Mouse (Mus musculus): ENCODE data around the gene Ccl26.
A peak's percentile ranks its signal among the peaks of the same experiment; 100 is the strongest.

Ccl26 gene

DNA sequence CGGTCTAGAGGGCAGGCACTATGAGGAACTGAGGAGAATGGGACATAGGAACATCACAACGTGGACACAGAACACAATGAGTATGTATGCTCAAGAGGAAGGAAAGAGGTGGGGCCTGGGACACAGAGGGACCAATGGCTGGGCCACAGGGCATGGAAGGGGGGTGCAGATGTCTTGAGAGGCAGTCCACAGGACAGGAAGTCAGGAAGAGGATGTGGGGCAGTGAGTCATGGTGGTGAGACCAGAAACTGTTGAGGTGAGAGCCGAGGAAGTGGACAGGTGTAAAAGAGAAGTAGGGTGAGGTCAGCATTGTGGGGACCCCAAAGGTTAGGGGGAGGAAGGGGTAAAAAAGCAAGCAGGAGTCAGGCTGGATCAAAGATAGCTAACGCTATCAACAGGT is 26.0 kb downstream of the Ccl26 start:
- peak; percentile 97 for DNase-seq

DNA sequence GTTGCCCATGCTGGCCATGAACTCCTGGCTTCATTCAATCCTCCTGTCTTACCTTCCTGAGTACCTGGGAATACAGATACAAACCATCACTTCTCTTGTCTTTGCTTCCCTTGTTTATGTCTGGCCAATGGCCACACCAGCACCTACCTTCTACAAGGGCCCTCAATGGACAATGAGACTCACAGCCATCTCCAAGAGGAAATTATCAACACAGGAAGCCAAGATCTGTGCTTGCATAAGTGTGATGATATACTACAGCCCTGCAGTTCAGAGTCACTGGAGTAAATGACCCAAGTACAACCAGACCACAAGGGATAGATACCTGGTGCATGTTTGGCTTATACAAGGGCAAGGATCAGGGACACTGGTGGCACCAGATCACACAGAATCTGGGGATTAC is 27.5 kb downstream of the Ccl26 start:
- no peak for DNase-seq

DNA sequence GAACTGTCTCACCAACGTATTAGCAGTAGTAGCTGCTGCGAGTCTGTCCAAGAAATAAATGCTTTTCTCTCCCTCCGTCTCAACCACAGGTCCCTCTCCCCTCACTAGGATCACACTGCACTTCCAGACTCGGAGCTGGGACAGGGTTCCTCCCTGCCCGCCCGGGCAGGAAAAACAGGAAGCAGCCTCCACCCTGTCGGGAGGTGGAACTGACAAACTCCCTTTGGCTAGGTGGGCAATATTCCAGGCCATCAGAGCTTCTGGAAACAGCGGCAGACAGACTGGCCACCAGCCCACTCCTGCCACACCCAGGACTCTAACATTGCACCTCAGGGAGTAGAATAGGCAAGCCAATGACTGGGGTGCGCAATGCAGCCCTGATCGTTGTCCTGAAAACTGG is 29.9 kb downstream of the Ccl26 start:
- peak; percentile 99 for DNase-seq

DNA sequence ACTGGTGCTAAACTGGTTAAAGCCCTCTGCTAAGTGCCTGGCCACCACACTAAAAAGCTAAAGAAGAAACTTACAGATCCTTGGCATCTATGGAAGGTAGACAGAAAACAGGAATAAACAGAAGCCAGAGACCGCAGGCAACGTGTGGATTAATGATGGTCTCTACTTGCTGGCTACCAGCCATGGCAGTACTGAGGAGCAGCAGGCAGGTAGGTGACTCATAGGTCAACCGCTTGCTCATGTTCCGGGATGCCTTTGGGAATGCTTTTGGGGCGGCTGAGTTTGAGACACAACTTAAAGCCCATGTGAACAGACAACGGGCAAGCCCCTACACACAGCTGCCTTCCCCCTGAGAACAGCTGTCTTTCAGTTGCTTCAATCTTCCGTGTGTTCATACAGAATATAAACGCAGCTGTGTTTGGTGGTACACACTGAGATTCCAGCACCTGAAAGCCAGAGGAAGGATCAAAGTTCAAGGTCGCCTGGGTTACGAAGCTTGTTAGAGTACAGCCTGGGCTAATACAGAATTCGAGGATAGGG is 32.0 kb downstream of the Ccl26 start:
- no peak for DNase-seq

DNA sequence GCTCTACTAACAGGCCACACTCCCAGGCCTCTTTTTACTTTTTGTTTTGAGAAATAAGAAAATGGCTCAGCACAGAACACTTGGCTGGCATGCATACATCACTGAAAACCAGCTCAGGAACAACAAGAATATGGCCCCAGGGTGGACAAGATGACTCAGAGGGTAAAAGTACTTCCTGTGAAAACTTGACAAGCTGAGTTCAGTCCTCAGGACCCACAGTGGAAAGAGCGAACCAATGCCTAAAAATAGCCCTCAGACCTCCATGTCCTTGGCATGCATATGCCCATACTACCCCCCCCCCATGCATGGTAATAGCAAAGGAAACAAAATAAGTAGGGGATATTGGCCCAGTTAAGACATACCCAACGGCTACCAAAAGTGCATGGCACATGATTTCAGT is 33.4 kb downstream of the Ccl26 start:
- DNase-seq = no peak

DNA sequence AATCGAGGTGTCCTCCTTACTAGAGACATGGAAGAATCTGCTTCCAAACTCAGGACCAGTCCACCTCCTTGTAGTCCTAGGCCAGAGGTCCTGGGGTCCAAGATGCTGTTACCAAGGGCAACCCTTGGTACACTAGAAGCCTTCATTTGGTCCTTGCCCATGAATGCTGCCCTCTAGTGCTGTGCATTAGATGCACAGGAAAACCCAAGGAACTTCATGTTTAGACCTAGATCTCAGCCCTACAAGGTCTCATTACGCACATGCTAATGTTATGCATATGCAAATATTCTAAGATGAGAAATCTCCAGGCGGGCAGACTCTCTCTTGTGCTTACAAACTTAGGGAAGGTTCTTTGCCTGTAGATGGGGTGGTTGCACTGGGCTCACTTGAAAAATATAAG is 34.1 kb downstream of the Ccl26 start:
- no peak for DNase-seq

DNA sequence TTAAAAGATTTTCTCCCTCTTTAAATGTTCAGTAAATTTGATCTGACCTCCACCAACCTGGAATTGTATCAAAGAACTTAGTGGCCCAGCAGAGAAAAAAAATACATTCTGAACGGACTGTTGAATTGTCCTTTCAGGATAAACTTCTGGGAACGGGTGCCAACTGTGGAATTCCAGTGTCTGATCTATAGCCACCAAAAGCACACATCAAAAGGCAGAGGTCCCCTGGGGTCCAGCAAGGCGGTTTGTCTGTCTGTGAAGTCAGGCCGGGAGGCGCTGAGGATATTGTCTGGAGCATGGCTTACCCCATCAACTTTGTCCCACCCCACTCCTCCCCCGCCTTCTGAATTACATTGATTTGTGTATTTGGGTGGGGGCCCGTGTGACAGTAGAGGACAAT is 35.4 kb downstream of the Ccl26 start:
- no peak for DNase-seq

DNA sequence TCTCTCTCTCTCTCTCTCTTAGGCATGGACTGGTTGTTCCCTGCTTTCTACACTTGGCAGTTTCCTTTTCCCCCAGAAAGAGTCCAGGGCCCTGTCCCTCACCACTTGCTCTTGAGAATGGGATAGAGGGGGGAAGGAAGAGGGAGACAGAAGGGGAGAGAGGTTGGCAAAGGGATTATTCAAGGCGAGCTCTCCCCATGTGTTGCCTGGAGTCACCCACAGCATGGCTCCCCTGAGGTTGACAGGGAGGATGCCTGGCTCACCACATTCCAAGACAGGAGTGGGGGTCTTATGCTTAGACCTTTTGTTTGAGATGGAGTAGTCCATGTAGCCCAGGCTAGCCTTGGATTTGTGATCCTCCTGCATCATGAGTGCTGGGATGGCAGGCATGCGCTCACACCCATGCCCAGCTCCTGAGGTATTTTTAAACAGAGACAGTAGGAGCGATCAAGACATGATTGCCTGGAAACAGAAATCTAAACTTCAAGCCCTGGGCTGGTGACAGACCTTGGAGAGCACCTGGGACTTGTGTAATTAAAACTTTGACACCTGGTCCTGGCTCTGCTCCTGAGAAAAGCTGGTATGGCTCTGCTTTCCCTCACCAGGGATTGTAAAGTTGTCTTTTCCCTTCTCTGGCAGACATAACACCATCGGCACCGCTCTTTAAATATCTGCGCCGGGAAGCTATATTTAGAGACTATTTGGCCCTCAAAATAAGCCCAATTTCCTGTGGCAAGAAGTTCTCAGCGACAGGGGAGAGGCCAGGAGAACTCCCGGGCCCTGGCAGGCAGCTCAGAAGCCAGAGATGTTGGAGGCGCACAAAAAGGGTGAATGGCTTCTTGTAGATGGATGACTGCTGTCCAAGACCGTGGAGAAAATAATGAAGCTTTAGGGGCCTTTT is 38.5 kb downstream of the Ccl26 start:
- DNase-seq = peak; percentile 95

DNA sequence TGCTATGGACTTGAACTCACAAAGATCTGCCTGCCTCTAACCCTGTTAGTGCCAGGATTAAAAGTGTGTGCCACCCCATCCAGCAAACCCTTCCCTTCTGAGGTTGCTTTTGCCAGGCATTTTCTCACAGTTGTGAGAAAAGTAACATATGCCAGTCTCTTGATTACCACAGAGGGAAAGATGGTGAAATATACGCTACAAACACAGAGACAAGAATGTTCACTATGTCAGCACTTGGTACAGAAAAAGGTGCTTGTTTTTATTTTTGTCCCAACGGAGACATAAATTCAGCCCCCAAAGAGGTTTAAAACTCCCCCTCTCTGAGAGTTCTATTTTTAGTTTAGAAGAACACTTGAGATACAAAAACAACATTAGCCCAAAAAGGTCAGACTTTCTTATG is 39.3 kb downstream of the Ccl26 start:
- DNase-seq = no peak

DNA sequence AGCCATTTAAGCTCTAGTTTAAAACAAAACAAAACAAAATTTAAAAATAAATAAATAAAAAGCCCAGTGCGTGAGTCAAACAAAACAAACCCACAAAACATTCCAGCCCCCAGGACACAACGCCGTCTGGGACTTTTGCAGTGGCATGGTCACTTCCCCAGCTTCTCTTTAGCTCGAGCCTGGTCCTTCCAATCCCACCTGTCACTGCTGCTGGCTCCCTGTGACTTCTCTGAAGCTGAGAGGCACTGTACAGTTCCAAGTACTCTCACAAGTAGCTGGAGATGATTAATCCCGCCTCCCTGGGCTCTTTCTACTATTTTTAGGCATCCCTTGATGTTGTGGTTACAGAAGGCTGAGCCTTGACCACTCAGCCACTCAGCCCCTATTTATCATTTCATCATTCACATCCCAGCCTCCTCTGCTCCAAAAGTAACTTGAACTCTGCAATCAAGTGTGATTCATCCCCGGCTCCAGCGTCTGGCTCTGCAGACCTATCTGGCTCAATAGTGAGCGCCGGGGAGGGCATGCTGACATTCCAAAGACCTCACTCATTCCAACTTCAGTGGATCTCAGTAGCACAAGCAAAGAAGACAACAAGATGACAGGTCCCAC is 41.2 kb downstream of the Ccl26 start:
- peak; percentile 94 for DNase-seq

DNA sequence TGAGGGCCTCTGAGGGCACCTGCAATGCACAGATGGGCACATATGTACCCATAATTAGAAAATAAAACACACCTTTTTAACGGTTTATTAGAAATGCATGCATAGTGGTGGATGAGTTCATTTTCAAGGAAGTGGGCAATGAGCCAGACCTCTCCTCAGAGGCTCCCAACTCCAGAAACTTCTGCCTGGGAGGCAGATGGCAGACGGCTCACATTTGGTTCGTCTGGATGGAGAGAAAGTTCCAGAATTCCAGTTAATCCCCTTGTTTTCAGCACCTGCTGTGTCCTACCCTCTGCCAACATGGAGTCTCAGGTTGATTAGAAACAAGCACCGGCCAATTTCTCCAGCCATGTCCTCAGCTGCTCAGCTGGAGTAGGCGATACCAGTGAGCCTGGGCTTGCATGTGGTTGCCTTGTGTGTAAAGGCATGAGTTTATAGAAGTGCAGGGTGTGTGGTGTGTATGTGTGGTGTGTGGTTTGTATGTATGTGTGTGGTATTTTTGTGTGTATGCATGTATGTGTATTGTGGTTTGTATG is 46.0 kb downstream of the Ccl26 start:
- DNase-seq = no peak

DNA sequence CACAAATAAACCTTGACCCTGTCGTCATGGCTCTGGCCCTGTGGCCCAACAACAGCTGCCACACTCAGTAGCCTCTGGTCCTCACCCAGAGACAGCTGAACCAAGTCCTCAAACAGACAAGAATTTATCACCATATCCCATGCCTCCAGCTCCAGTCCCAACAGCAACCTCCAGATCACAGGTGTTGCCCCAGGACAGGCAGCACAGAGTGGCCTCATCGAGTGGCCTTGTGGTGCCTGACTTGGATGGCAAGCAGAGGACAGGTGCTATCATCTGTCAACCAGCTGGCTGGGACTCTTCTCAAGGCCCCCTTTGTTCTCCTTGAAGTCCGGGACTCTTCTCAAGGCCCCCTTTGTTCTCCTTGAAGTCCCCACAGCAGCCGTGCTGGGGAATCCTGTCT is 50.2 kb downstream of the Ccl26 start:
- no peak for DNase-seq

DNA sequence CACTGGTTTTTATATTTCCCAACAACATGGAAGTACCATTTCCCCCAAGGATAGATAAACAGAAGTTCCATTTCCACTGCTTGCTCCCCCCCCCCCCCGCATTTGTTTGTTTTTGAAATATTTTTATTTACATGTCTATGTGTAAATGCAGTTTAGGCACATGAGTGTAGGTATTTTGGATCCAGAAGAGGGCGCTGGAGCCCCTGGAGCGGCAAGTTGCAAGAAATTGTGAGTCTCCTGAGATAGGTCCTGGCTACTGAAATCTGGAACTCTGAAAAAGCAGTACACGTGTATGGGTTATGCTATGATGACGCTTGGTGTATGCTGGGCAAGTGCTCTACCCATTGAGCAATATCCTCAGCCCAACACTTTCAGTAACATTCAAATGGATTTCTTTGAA is 52.3 kb downstream of the Ccl26 start:
- no peak for DNase-seq
